Mouse (Mus musculus) ES-CJ7 (cell line): ENCODE measurements at regions not wholly inside any gene's neighbourhood (a gene's known extent, or its start where the extent isn't known, plus 50 kb on each side); places are given as distances from the start of the nearest gene placed in this dataset.

Experiments
- DNase-seq: peaks from one replicate; pipeline ENCODE4 v3.0.0; 2011; ENCODE audit warnings: low read depth, low spot score

GRCm38 (mm10) chr11:34153749-34154525, 54.0 kb downstream of the Foxi1 start:
- no peak for DNase-seq

- peak; percentile 67 for DNase-seq
Measured at GRCm38 (mm10) chr11:34149370-34149976, 51.1 kb upstream of the 4930469K13Rik start.
